Mouse (Mus musculus) spleen, adult 2 months (tissue): ENCODE measurements at regions not wholly inside any gene's neighbourhood (a gene's known extent, or its start where the extent isn't known, plus 50 kb on each side); places are given as distances from the start of the nearest gene placed in this dataset.

Source experiments
- DNase-seq, 2 experiments: peaks; one replicate each; pipeline versions ENCODE4 v3.0.0 to v3.0.0-alpha.2; 2012 to 2021; ENCODE audit warnings: low spot score in 2 of 2, low read depth in 1 of 2
- H3K27ac ChIP-seq: fragments of 200-500 bp; 2 replicates; pipeline ENCODE4 v1.5.1; 2012; ENCODE audit warnings: low read length, inconsistent platforms; ENCODE audit not compliant: insufficient read depth
- H3K27me3 ChIP-seq: fragments of 200-500 bp; 2 replicates; pipeline ENCODE4 v1.6.1; 2012; ENCODE audit warnings: mild to moderate bottlenecking, moderate library complexity, low read length, inconsistent platforms; ENCODE audit not compliant: control insufficient read depth, insufficient read depth
- H3K36me3 ChIP-seq: fragments of 200-500 bp; 2 replicates; pipeline ENCODE4 v1.6.1; 2012; ENCODE audit warnings: mild to moderate bottlenecking, low read length, inconsistent platforms; ENCODE audit not compliant: control insufficient read depth, insufficient read depth
- H3K4me1 ChIP-seq: fragments of 200-500 bp; 2 replicates; pipeline ENCODE4 v1.6.1; 2011; ENCODE audit warnings: inconsistent platforms; ENCODE audit not compliant: control insufficient read depth, insufficient read depth, insufficient read length
- H3K4me3 ChIP-seq: fragments of 200-500 bp; 2 replicates; pipeline ENCODE4 v1.5.1; 2011; ENCODE audit warnings: mild to moderate bottlenecking, inconsistent platforms; ENCODE audit not compliant: insufficient read depth, insufficient read length; ENCODE audit errors: extremely low read depth
- CTCF ChIP-seq: fragments of 200-500 bp; IDR thresholded peaks from 2 replicates; pipeline ENCODE4 v1.5.1; 2011; ENCODE audit warnings: mild to moderate bottlenecking, inconsistent platforms; ENCODE audit not compliant: insufficient read depth, insufficient read length, insufficient replicate concordance; ENCODE audit errors: extremely low read depth
- POLR2A ChIP-seq: fragments of 200-500 bp; IDR thresholded peaks from 2 replicates; pipeline ENCODE4 v1.6.1; 2011; ENCODE audit warnings: low read depth, low read length, inconsistent platforms
- WGBS: fragments of 180-500 bp; shearing (Covaris S2); methylation state at CpG from one replicate; pipeline ENCODE4 v1.1.7; 2018; 5-methylcytosine and 5-hydroxymethylcytosine counted together

DNA sequence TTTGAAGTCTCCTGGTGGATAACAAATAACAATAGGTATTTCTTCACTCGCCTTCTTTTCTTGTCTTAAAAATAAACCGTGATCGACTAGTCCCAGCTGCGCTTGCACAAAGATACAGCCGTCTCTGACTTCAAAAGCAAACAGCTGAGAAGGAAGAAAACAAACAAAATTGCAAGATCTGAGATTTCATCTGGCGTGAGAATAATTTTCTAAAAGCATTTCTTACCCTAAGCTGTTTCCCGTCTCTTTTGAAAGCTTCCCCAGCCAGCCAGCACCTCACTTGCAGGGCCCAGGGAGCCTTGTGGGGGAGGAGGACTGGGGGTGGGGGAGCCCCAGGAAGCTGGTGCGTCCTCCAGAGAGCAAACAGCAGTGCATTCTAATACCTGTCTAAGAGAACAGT, 258.2 kb upstream of the Pabpc6 start:
- no peak for DNase-seq
- no peaks in the 10 kb centered on the region for H3K36me3 ChIP-seq
- H3K27ac ChIP-seq, result no peak overlapping the region
- H3K27me3 ChIP-seq, result no peaks in the 10 kb centered on the region
- TF ChIP-seq CTCF (no peak), POLR2A (no peak)
- 75% methylated on average over 8 of the region's 8 CpGs for WGBS
- H3K4me3 ChIP-seq, result no peak overlapping the region
- no peaks in the 10 kb centered on the region for H3K4me1 ChIP-seq

DNA sequence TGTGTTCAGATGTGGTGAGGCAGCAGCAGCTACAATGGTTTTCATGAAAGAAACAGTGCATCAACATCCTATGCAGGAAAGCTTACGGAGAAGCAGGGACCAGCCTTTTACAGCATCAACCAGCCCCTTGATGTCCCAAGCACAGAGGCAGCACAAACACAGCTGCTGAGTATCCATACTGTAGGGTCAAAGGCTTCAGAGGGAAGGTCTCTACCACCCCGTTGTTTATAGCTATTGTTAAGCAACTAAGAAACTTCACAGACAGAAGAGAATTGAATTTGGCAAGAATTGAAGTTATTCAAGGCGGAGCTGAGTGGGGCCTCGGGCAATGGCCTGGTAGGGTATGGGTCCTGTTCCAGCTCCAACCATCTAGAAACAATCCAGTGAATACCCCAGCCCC, 256.8 kb upstream of the Pabpc6 start:
- Histone ChIP-seq H3K27ac (no peak overlapping the region), H3K4me3 (no peak overlapping the region), H3K36me3 (no peaks in the 10 kb centered on the region), H3K4me1 (no peaks in the 10 kb centered on the region), H3K27me3 (no peaks in the 10 kb centered on the region)
- TF ChIP-seq CTCF (no peak), POLR2A (no peak)
- 86% methylated on average over 4 of the region's 4 CpGs for WGBS
- no peak for DNase-seq

DNA sequence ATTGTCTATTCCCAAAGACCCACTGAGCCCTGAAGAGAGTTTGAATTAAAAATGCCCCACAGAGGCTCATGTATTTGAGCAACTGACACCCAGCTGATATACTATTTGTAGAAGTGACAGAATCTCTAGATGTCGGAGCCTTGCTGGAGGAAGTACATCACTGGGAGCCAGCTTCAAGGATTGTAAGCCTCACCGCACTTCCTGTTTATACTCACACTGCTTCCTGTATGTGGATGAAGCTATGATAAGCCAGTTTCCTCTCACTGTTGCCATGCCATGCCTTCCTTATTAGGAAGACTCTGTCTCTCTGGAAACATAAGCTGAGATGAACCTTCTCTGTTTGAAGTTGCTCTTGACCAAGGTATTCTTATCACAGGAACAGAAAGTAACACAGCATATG, 251.8 kb upstream of the Pabpc6 start:
- DNase-seq, result no peak
- no peak for TF ChIP-seq CTCF
- TF ChIP-seq POLR2A, result no peak
- Histone ChIP-seq H3K4me3 (no peak overlapping the region), H3K27ac (no peak overlapping the region), H3K27me3 (no peaks in the 10 kb centered on the region), H3K4me1 (no peaks in the 10 kb centered on the region), H3K36me3 (no peaks in the 10 kb centered on the region)
- 50% methylated on average over 2 of the region's 2 CpGs for WGBS

DNA sequence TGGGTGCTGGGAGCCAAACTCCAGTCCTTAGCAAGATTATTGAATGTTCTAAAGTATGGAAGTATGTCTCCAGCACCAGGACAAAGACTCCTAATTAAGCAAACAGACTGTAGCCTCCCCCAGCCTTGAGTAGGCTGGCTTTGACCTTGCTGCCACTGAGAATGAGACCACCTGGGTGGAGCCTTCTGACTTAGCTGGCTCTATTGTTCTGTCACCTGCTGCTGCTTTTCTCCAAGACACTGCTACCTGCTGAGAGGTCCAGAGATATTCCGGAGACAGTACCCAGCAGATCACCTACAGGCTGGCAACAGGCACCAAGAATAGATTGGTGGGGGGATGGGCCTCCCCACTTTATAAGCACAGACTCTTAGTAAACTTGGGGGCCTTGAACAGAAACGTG, 247.5 kb upstream of the Pabpc6 start:
- no peak overlapping the region for H3K4me3 ChIP-seq
- no peaks in the 10 kb centered on the region for H3K36me3 ChIP-seq
- no peaks in the 10 kb centered on the region for H3K27me3 ChIP-seq
- TF ChIP-seq POLR2A, result no peak
- no peak for TF ChIP-seq CTCF
- H3K27ac ChIP-seq, result no peak overlapping the region
- 76% methylated on average over 2 of the region's 2 CpGs for WGBS
- no peak for DNase-seq
- no peaks in the 10 kb centered on the region for H3K4me1 ChIP-seq

DNA sequence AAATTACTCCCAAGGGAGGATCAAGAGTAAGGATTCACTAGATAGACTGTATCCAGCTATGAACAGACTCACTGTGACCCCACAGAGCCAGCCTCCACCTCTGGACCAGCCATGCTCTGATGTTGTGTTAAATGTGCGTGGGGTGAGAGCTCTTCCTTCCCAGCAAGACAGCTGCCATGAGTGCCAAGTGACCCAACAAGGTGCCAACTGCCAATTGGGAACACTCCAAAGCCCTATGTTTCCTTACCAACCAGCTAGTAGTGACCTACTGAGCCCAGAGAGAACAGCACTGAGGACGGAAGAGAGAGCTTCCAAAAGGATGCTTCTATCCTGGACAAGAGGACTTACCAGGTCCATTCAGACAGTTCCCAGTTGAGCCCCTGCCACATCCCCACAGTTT, 241.3 kb upstream of the Pabpc6 start:
- TF ChIP-seq POLR2A, result no peak
- no peak for TF ChIP-seq CTCF
- no peak overlapping the region for H3K4me3 ChIP-seq
- no peaks in the 10 kb centered on the region for H3K36me3 ChIP-seq
- no peaks in the 10 kb centered on the region for H3K4me1 ChIP-seq
- H3K27ac ChIP-seq, result no peak overlapping the region
- H3K27me3 ChIP-seq, result no peaks in the 10 kb centered on the region
- no peak for DNase-seq
- 84% methylated on average over 2 of the region's 2 CpGs for WGBS

DNA sequence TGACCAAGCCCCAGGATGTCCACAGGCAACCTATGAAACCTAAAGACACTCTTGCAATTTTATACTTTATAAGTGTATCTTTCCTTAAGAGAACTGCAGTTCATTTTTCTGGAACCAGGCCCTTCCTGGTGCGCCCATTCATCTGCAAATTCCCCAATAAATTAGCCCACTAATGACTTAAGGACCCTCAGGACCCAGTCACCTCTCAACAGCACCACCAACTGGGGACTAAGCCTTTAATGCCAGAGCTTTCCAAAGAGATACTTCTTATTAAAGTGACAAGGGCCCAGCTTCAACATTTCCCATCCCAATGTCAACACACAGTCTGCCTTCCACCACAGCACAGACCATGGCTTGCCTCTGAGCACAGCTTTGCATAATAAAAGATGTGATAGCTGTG, 237.6 kb upstream of the Pabpc6 start:
- no peaks in the 10 kb centered on the region for H3K27me3 ChIP-seq
- no peak for DNase-seq
- no peaks in the 10 kb centered on the region for H3K36me3 ChIP-seq
- H3K4me1 ChIP-seq, result no peaks in the 10 kb centered on the region
- H3K4me3 ChIP-seq, result no peak overlapping the region
- 84% methylated on average over 1 of the region's 1 CpGs for WGBS
- TF ChIP-seq POLR2A, result no peak
- TF ChIP-seq CTCF, result no peak
- H3K27ac ChIP-seq, result no peak overlapping the region

DNA sequence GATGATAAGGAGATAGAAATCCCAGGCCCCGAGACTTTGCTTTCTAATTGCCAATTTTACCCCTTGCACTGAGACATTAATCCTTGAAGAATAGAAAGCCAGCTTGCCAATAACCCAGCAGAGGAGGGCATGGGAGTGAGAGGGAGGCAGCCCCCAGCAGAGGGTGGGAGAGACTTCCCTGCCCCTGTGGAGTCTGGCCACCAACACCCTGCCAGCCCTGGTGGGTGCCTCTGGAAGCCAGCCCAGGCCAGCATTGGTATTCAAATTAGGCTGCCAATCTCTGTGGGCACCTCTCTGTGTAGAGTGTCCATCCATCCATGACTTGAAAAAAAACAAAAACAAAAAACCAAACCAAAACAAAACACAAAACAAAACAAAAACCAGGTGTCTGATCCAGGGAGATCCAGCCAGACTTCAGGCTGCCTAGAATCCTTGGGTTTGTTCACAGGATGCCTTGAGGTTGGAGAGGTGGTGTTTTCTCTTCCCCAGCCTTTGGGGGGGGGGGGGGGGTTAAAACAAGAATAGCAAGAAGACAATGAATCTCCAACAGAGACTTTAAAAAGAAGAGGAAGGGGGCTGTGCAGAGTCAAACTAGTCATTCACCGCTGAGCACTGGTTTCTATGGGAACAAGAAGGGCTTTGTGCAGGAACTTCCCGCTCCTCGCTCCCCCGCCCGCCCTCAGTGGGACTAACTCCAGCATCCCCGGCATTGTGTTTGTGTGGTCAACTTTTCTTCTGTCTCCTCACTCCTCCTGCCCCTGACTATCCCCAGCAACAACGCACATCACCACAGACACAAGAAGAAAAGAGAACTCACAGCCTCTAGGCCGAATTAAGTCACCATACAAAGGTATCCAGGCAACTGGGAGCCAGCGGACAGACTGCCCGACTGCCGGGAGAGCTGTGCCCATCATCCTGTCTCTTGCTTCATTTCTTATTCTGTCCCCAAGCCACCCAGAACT, 236.3 kb upstream of the Pabpc6 start:
- H3K36me3 ChIP-seq, result no peaks in the 10 kb centered on the region
- WGBS, result 17% methylated on average over 12 of the region's 12 CpGs
- H3K4me3 ChIP-seq, result no peak overlapping the region
- no peaks in the 10 kb centered on the region for H3K27me3 ChIP-seq
- H3K4me1 ChIP-seq, result no peaks in the 10 kb centered on the region
- TF ChIP-seq CTCF, result no peak
- no peak for TF ChIP-seq POLR2A
- H3K27ac ChIP-seq, result no peak overlapping the region
- no peak for DNase-seq
